Mouse (Mus musculus) MEL (cell line): ENCODE measurements around the gene Slc35e2. TPM values are rescaled to one million over a fixed set of nuclear protein-coding genes. Genes with fewer than 3 reads are reported as not detected.

Experiments
- DNase-seq: peaks from one replicate; pipeline ENCODE4 v3.0.0; 2011; ENCODE audit warnings: low read depth, low spot score
- H3K27ac ChIP-seq: 2 replicates; pipeline ENCODE4 v1.5.1; 2012; ENCODE audit warnings: low read depth, mild to moderate bottlenecking, control low read depth, low read length, moderate library complexity; ENCODE audit not compliant: control insufficient read depth
- H3K27me3 ChIP-seq, 2 experiments: fragments of 150-350 bp in 1 of 2; sonication (generic) in 1 of 2; 2 replicates each; pipeline ENCODE4 v1.6.1; 2012; ENCODE audit warnings: low read length in 2 of 2, mild to moderate bottlenecking in 2 of 2, improper control_type of control experiment in 1 of 2, moderate library complexity in 1 of 2; ENCODE audit not compliant: insufficient read depth in 2 of 2, control insufficient read depth in 1 of 2
- H3K36me3 ChIP-seq, 2 experiments: 2 replicates each; pipeline ENCODE4 v1.6.1; 2012 to 2014; ENCODE audit warnings: low read length in 2 of 2, improper control_type of control experiment in 1 of 2, inconsistent platforms in 1 of 2, mild to moderate bottlenecking in 1 of 2; ENCODE audit not compliant: insufficient read depth in 2 of 2, control insufficient read depth in 1 of 2
- H3K4me1 ChIP-seq, 2 experiments: fragments of 150-350 bp in 1 of 2; sonication (generic) in 1 of 2; 2 replicates each; pipeline ENCODE4 v1.6.1; 2012; ENCODE audit warnings: low read length in 2 of 2, improper control_type of control experiment in 1 of 2, mild to moderate bottlenecking in 1 of 2; ENCODE audit not compliant: insufficient read depth in 2 of 2, control insufficient read depth in 1 of 2
- H3K4me3 ChIP-seq, 2 experiments: fragments of 150-350 bp in 1 of 2; sonication (generic) in 1 of 2; 2 replicates each; pipeline ENCODE4 v1.5.1; 2012; ENCODE audit warnings: low read depth in 2 of 2, low read length in 2 of 2, mild to moderate bottlenecking in 2 of 2, moderate library complexity in 2 of 2, control low read depth in 1 of 2, improper control_type of control experiment in 1 of 2; ENCODE audit not compliant: control insufficient read depth in 1 of 2, insufficient read depth in 1 of 2
- H3K79me2 ChIP-seq: 2 replicates; pipeline ENCODE4 v1.6.1; 2012; ENCODE audit warnings: mild to moderate bottlenecking, low read length, moderate library complexity; ENCODE audit not compliant: control insufficient read depth, poor library complexity, insufficient read depth
- H3K9ac ChIP-seq: 2 replicates; pipeline ENCODE4 v1.6.1; 2012; ENCODE audit warnings: low read depth, mild to moderate bottlenecking, control low read depth, low read length, moderate library complexity; ENCODE audit not compliant: control insufficient read depth, poor library complexity, severe bottlenecking
- H3K9me3 ChIP-seq: fragments of 150-350 bp; sonication (generic); replicated peaks from 2 replicates; pipeline ENCODE4 v1.6.1; 2012; ENCODE audit warnings: mild to moderate bottlenecking, low read length, improper control_type of control experiment, moderate library complexity; ENCODE audit not compliant: insufficient read depth
- BHLHE40 ChIP-seq: IDR thresholded peaks from 2 replicates; pipeline ENCODE4 v1.6.1; 2012; ENCODE audit warnings: low read depth, mild to moderate bottlenecking, inconsistent platforms, low read length, improper control_type of control experiment, borderline replicate concordance
- CHD1 ChIP-seq: IDR thresholded peaks from 2 replicates; pipeline ENCODE4 v1.6.1; 2012; ENCODE audit warnings: low read depth, mild to moderate bottlenecking, inconsistent platforms, low read length, improper control_type of control experiment
- CTCF ChIP-seq, 3 experiments: IDR thresholded peaks in 2 of 3; conservative IDR thresholded peaks in 1 of 3; 2 replicates each; pipeline ENCODE4 v1.5.1; 2011 to 2012; ENCODE audit warnings: low read length in 3 of 3, low read depth in 2 of 3, mild to moderate bottlenecking in 2 of 3, improper control_type of control experiment in 1 of 3, inconsistent platforms in 1 of 3, mixed read lengths in 1 of 3, moderate library complexity in 1 of 3; ENCODE audit not compliant: control insufficient read depth in 1 of 3, insufficient read depth in 1 of 3, poor library complexity in 1 of 3, severe bottlenecking in 1 of 3
- E2F4 ChIP-seq: IDR thresholded peaks from 2 replicates; pipeline ENCODE4 v1.6.1; 2011; ENCODE audit warnings: low read depth, low read length, improper control_type of control experiment, borderline replicate concordance
- MAFK ChIP-seq: IDR thresholded peaks from 2 replicates; pipeline ENCODE4 v1.6.1; 2011; ENCODE audit warnings: low read depth, mild to moderate bottlenecking, low read length, improper control_type of control experiment, borderline replicate concordance
- MAX ChIP-seq: IDR thresholded peaks from 2 replicates; pipeline ENCODE4 v1.6.1; 2011; ENCODE audit warnings: low read length, improper control_type of control experiment
- MAZ ChIP-seq: IDR thresholded peaks from 2 replicates; pipeline ENCODE4 v1.6.1; 2012; ENCODE audit warnings: low read depth, mild to moderate bottlenecking, inconsistent platforms, low read length, improper control_type of control experiment
- MYB ChIP-seq: IDR thresholded peaks from 2 replicates; pipeline ENCODE4 v1.6.1; 2011; ENCODE audit warnings: mild to moderate bottlenecking, low read depth, low read length, improper control_type of control experiment
- NRF1 ChIP-seq: IDR thresholded peaks from 2 replicates; pipeline ENCODE4 v1.6.1; 2014; ENCODE audit warnings: low read depth, mild to moderate bottlenecking, inconsistent platforms, low read length, improper control_type of control experiment, moderate library complexity; ENCODE audit not compliant: poor library complexity, insufficient read depth, severe bottlenecking
- POLR2AphosphoS2 ChIP-seq: IDR thresholded peaks from 2 replicates; pipeline ENCODE4 v1.6.1; 2011; ENCODE audit warnings: low read length, improper control_type of control experiment
- SIN3A ChIP-seq: IDR thresholded peaks from 2 replicates; pipeline ENCODE4 v1.6.1; 2012; ENCODE audit warnings: low read length, improper control_type of control experiment, inconsistent platforms
- TAL1 ChIP-seq: IDR thresholded peaks from 2 replicates; pipeline ENCODE4 v1.6.1; 2012; ENCODE audit warnings: mild to moderate bottlenecking, inconsistent platforms, low read length, moderate library complexity, mixed read lengths
- TCF12 ChIP-seq: IDR thresholded peaks from 2 replicates; pipeline ENCODE4 v1.6.1; 2014; ENCODE audit warnings: low read depth, mild to moderate bottlenecking, inconsistent platforms, low read length, improper control_type of control experiment, moderate library complexity
- ZC3H11A ChIP-seq: IDR thresholded peaks from 2 replicates; pipeline ENCODE4 v1.6.1; 2012; ENCODE audit warnings: low read depth, mild to moderate bottlenecking, inconsistent platforms, low read length, improper control_type of control experiment
- ZKSCAN1 ChIP-seq: IDR thresholded peaks from 2 replicates; pipeline ENCODE4 v1.6.1; 2012; ENCODE audit warnings: low read depth, mild to moderate bottlenecking, inconsistent platforms, low read length, improper control_type of control experiment, moderate library complexity
- polyA plus RNA-seq, 2 experiments: library from polyadenylated mRNA; stranded (reverse) in 1 of 2; unstranded in 1 of 2; fragments of >175 nt in 1 of 2; fragments of >200 nt in 1 of 2; gene quantifications; 2 replicates each; pipeline versions ENCODE4 v1.2.1 to v1.2.4; 2012; ENCODE audit warnings: low replicate concordance in 2 of 2, low read depth in 1 of 2; ENCODE audit not compliant: insufficient read length in 2 of 2, insufficient read depth in 1 of 2, missing spikeins in 1 of 2
- total RNA-seq: library from RNA; depleted of rRNA; stranded (reverse); fragments of 300-350 nt; gene quantifications from 2 replicates; pipeline ENCODE4 v1.2.3, GENCODE M21; 2012

Slc35e2 gene
- total and polyA plus RNA-seq, 3 experiments = 6.4 to 9.9 TPM; not detected in 1

DNA sequence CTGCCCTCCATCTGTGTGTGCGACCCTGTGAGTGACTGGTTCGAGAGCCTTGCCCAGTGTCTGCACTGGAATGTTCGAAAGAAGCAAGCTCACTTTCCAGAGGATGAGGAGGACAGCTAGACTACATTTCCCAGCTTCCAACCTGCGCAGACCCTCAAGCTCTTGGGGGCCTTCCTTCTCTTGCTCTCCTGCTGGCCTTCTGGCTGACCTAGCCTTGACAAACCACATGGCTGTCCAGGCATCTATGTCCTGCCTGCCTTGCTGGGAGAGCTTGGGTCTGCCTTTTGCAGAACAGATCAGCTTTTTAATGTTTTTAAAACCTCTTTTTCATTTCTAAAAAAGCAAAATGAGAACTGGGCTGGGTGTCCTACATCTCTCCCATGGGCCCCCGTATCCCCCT lies 11.9 kb upstream of the Slc35e2 start:
- TF ChIP-seq ZKSCAN1 (no peak), CTCF (IDR thresholded peaks at IDR 0.05 in 2 of 3, conservative IDR thresholded peaks at IDR 0.05 in 1 of 3; ENCODE audit: control insufficient read depth in 1 of 3, insufficient read depth in 1 of 3, low read depth in 2 of 3, low read length in 3 of 3, poor library complexity in 1 of 3, severe bottlenecking in 1 of 3) (no peak), MAFK (no peak), MAX (no peak), MAZ (no peak), ZC3H11A (no peak), E2F4 (no peak), SIN3A (no peak), BHLHE40 (no peak), TAL1 (no peak)
- Histone ChIP-seq H3K9ac (no peak overlapping the region), H3K27me3 (no peaks in the 10 kb centered on the region), H3K27ac (no peak overlapping the region), H3K36me3 (peaks cover 0 to 13% of the 10 kb centered on the region in 2 experiments; a peak in 2 of 4 replicates), H3K9me3 (no peaks in the 10 kb centered on the region), H3K4me1 (no peaks in the 10 kb centered on the region), H3K79me2 (no peaks in the 10 kb centered on the region), H3K4me3 (no peak overlapping the region)
- DNase-seq = no peak

DNA sequence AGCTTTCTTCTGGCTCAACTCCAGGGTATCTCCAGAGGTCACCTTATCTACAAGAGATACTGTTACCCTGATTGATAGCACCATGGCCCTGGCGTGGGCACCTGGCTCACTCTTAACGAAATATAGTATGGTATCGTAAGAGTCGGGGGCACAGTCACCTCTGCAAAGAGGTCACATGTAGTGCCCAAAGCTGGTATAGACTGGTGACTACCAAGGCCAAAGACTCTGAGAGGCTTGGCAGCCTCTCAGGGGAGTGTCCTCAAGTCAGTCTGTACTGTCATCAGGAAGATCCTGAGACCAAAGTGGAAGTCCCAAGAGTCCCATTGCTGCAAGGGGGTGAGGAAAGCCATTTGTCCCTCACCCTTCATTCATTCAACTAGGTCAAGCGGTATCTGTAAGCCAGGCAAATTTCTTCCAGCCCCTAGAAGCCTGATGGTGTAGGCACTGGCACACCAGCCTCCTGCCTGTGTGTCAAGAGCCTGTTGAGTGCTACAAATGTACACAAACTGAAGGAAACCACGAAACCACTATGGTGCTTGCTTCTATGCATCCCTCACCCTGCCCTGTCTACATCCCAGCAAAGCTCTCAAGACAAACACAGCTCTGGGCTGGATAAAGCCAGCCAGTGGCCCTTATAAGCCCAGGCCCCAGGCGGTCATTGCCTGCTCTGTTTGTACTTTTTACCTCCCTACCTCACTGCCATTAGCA lies 10.1 kb upstream of the Slc35e2 start:
- no peak overlapping the region for H3K4me3 ChIP-seq
- no peak overlapping the region for H3K27ac ChIP-seq
- H3K79me2 ChIP-seq = no peaks in the 10 kb centered on the region
- TF ChIP-seq E2F4 (no peak), POLR2AphosphoS2 (no peak)
- peaks cover 1 to 9% of the 10 kb centered on the region in 2 experiments; a peak in 3 of 4 replicates for H3K36me3 ChIP-seq
- H3K9me3 ChIP-seq = no peaks in the 10 kb centered on the region
- no peak overlapping the region for H3K9ac ChIP-seq
- DNase-seq = no peak
- H3K4me1 ChIP-seq = peaks cover 4 to 6% of the 10 kb centered on the region in 2 experiments
- H3K27me3 ChIP-seq = no peaks in the 10 kb centered on the region

DNA sequence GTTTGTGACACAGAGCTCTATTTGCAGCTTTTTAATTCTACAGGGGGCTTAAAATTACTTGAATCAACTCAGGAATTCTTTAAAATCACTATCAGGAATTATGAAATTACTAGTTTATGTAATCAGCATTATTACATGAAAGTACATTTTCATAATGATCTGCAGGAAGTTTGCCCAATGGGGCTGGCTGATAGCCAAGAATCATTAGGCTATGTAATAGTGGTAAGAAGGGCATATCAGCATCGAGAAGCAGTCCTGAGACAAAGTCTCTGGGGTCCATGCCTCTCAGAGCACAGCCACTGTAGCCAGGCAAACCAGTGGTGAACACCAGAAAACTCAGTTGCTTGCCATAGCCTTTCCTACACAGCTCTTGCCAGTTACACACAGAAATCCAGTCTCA lies 7.4 kb upstream of the Slc35e2 start:
- TF ChIP-seq POLR2AphosphoS2 = no peak
- no peak for TF ChIP-seq CHD1
- no peak for TF ChIP-seq TCF12
- no peak for TF ChIP-seq MYB
- no peak for TF ChIP-seq NRF1
- no peaks in the 10 kb centered on the region for H3K9me3 ChIP-seq
- H3K27ac ChIP-seq = no peak overlapping the region
- H3K79me2 ChIP-seq = no peaks in the 10 kb centered on the region
- no peak overlapping the region for H3K9ac ChIP-seq
- peaks cover 1 to 17% of the 10 kb centered on the region in 2 experiments; a peak in 3 of 4 replicates for H3K36me3 ChIP-seq
- H3K27me3 ChIP-seq = no peaks in the 10 kb centered on the region
- H3K4me3 ChIP-seq = no peak overlapping the region
- no peak for DNase-seq
- H3K4me1 ChIP-seq = peaks cover 21 to 23% of the 10 kb centered on the region in 2 experiments
